Mouse (Mus musculus): ENCODE measurements around the gene Hip1.

DNA sequence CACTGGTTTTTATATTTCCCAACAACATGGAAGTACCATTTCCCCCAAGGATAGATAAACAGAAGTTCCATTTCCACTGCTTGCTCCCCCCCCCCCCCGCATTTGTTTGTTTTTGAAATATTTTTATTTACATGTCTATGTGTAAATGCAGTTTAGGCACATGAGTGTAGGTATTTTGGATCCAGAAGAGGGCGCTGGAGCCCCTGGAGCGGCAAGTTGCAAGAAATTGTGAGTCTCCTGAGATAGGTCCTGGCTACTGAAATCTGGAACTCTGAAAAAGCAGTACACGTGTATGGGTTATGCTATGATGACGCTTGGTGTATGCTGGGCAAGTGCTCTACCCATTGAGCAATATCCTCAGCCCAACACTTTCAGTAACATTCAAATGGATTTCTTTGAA, 33.8 kb downstream of the Hip1 start:
- TF ChIP-seq GATA1 (IDR thresholded peaks at IDR 0.05; ENCODE audit: borderline replicate concordance, low read length) (no peak), CTCF (IDR thresholded peaks at IDR 0.05; ENCODE audit: low read depth, low read length) (no peak), POLR2AphosphoS5 (IDR thresholded peaks at IDR 0.05; ENCODE audit: insufficient replicate concordance, low read depth, low read length) (no peak)
